Mouse (Mus musculus) stomach, embryonic 14.5 days (tissue): ENCODE data around the gene Pemt. TPM values are rescaled to one million over a fixed set of nuclear protein-coding genes. Genes with fewer than 3 reads are reported as not detected.
A peak's percentile ranks its signal among the peaks of the same experiment; 100 is the strongest.

Experiments used
- ATAC-seq: fragments of 200-750 bp; cut with Nextera tagmentation; 2 replicates; pipeline ENCODE4 v1.8.0; 2017; ENCODE audit warnings: low read depth, moderate TSS enrichment; ENCODE audit not compliant: insufficient number of reproducible peaks, insufficient read depth, low FRiP score
- H3K27ac ChIP-seq: fragments of 300-500 bp; sonication (generic); 2 replicates; pipeline ENCODE4 v1.5.1; 2014; ENCODE audit warnings: mild to moderate bottlenecking, low read length, moderate library complexity, mixed read lengths
- H3K27me3 ChIP-seq: fragments of 300-500 bp; sonication (generic); 2 replicates; pipeline ENCODE4 v1.6.1; 2014; ENCODE audit warnings: low read length, control low read depth, mixed read lengths; ENCODE audit not compliant: control insufficient read depth, insufficient read depth
- H3K36me3 ChIP-seq: fragments of 300-500 bp; sonication (generic); 2 replicates; pipeline ENCODE4 v1.6.1; 2014; ENCODE audit warnings: mild to moderate bottlenecking, control low read depth, low read length, moderate library complexity, mixed read lengths; ENCODE audit not compliant: control insufficient read depth, insufficient read depth
- H3K4me1 ChIP-seq: fragments of 300-500 bp; sonication (generic); 2 replicates; pipeline ENCODE4 v1.6.1; 2014; ENCODE audit warnings: low read length, control low read depth, mixed read lengths; ENCODE audit not compliant: control insufficient read depth, insufficient read depth
- H3K4me2 ChIP-seq: fragments of 300-500 bp; sonication (generic); replicated peaks from 2 replicates; pipeline ENCODE4 v1.6.1; 2014; ENCODE audit warnings: low read depth, low read length, control low read depth
- H3K4me3 ChIP-seq: fragments of 300-500 bp; sonication (generic); 2 replicates; pipeline ENCODE4 v1.5.1; 2014; ENCODE audit warnings: low read depth, low read length, control low read depth
- H3K9ac ChIP-seq: fragments of 300-500 bp; sonication (generic); replicated peaks from 2 replicates; pipeline ENCODE4 v1.6.1; 2014; ENCODE audit warnings: low read depth, mild to moderate bottlenecking, control low read depth, low read length, moderate library complexity, mixed read lengths
- H3K9me3 ChIP-seq: fragments of 300-500 bp; sonication (generic); 2 replicates; pipeline ENCODE4 v1.6.1; 2016; ENCODE audit warnings: low read depth, low read length, control low read depth; ENCODE audit not compliant: control insufficient read depth
- WGBS: fragments of 180-500 bp; shearing (Covaris S2); extraction: QIAGEN DNeasy Blood & Tissue Kit; methylation state at CpG from one replicate; pipeline ENCODE4 v1.1.7; 2014; 5-methylcytosine and 5-hydroxymethylcytosine counted together
- polyA plus RNA-seq: library from polyadenylated mRNA; unstranded; fragments of >200 nt; fragmentation: Nextera tagmentation; extraction: Ambion mirVana; gene quantifications from 2 replicates; pipeline ENCODE4 v1.2.1, GENCODE M21; 2014

The Pemt gene
- polyA plus RNA-seq, 1 experiment from 2014 or later, result 6.7 TPM

GRCm38 (mm10) chr11:59971691-59972090 lies 74.6 kb downstream of the Pemt start:
- no peaks in the 10 kb centered on the region for H3K36me3 ChIP-seq
- H3K27ac ChIP-seq, result no peak overlapping the region
- 55% methylated on average over 2 of the region's 2 CpGs for WGBS
- H3K9ac ChIP-seq, result no peak overlapping the region
- H3K4me2 ChIP-seq, result no peak overlapping the region
- no peak for ATAC-seq
- H3K4me1 ChIP-seq, result no peaks in the 10 kb centered on the region
- no peak overlapping the region for H3K4me3 ChIP-seq
- H3K27me3 ChIP-seq, result no peaks in the 10 kb centered on the region
- no peaks in the 10 kb centered on the region for H3K9me3 ChIP-seq

GRCm38 (mm10) chr11:59970780-59971179 lies 75.5 kb downstream of the Pemt start:
- H3K4me2 ChIP-seq, result no peak overlapping the region
- H3K27ac ChIP-seq, result no peak overlapping the region
- WGBS, result 63% methylated on average over 5 of the region's 5 CpGs

GRCm38 (mm10) chr11:59967765-59968164 lies 78.5 kb downstream of the Pemt start:
- Histone ChIP-seq H3K36me3 (no peaks in the 10 kb centered on the region), H3K4me1 (peaks cover 18% of the 10 kb centered on the region; the same call in 1 of the 2 replicates), H3K27me3 (peaks cover 4% of the 10 kb centered on the region; the same call in 1 of the 2 replicates), H3K4me2 (no peak overlapping the region), H3K4me3 (no peak overlapping the region), H3K9ac (no peak overlapping the region), H3K27ac (no peak overlapping the region), H3K9me3 (no peaks in the 10 kb centered on the region)
- no peak for ATAC-seq
- WGBS, result 100% methylated on average over 1 of the region's 1 CpGs

More at GRCm38 (mm10) chr11:59970780-59971179, 75.5 kb downstream of the Pemt start:
- Histone ChIP-seq H3K9me3 (no peaks in the 10 kb centered on the region), H3K4me1 (peaks cover 7% of the 10 kb centered on the region; the same call in 1 of the 2 replicates), H3K9ac (no peak overlapping the region), H3K27me3 (no peaks in the 10 kb centered on the region), H3K4me3 (no peak overlapping the region), H3K36me3 (no peaks in the 10 kb centered on the region)
- ATAC-seq, result no peak

GRCm38 (mm10) chr11:59966102-59966483 lies 80.2 kb downstream of the Pemt start:
- peaks cover 10% of the 10 kb centered on the region for H3K36me3 ChIP-seq
- no peak overlapping the region for H3K4me3 ChIP-seq
- H3K27ac ChIP-seq, result no peak overlapping the region
- ATAC-seq, result no peak
- H3K27me3 ChIP-seq, result peaks cover 4% of the 10 kb centered on the region; the same call in 1 of the 2 replicates
- H3K4me2 ChIP-seq, result no peak overlapping the region
- no peaks in the 10 kb centered on the region for H3K9me3 ChIP-seq
- no peak overlapping the region for H3K9ac ChIP-seq
- WGBS, result 44% methylated on average over 4 of the region's 4 CpGs
- peaks cover 18% of the 10 kb centered on the region; the same call in 1 of the 2 replicates for H3K4me1 ChIP-seq

DNA sequence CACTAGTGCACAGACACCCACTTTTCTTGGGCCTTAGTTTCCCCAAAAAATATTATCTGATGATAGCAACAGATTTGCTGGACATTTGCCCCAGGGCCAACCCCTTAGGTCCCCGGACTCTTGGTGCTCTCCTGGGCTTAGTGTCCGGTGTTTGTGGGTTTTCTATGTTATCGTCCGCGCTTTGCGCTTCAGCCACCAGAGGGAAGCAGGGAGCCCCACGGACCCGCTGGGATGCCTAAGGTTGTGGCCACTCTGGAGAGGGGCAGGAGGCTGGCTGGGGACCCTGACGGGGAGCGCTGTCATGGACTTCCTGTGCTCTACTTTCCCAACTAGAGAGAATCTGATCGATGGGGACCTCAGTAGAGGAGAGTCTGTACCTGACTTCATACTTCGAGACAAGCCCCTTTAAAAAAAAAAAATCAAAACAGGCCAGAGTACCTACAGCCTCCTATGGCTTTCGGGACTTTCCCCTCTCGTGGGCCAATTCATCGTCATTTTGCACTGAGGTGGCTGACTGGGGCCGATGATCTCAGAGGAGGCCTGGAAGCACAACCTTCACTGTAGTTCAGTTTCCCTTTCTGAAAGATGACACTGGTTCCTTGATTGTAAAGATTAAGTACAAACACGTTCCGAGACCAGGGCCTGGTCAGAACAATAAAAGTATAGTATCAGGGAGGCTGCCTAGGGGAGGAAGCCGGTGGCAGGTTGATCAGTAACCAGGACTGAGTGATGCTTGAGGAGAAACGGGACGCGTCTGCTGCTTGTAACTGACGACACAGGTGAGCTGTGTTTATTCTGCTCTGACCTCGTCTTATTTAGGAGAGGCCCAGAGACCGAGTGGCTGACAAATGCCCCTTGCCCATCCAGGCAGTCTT lies 80.8 kb downstream of the Pemt start:
- WGBS, result 18% methylated on average over 25 of the region's 25 CpGs
- peak; percentile 68; the same call in 1 of the 2 replicates for ATAC-seq
- peak overlapping the region; percentile 40 for H3K4me3 ChIP-seq
- H3K27ac ChIP-seq, result peak overlapping the region; percentile 44; the same call in 1 of the 2 replicates
- H3K4me1 ChIP-seq, result peaks cover 18% of the 10 kb centered on the region; the same call in 1 of the 2 replicates
- H3K9me3 ChIP-seq, result no peaks in the 10 kb centered on the region
- peak overlapping the region; percentile 34 for H3K9ac ChIP-seq
- peaks cover 4% of the 10 kb centered on the region; the same call in 1 of the 2 replicates for H3K27me3 ChIP-seq
- peaks cover 16% of the 10 kb centered on the region for H3K36me3 ChIP-seq
- peak overlapping the region; percentile 88 for H3K4me2 ChIP-seq

DNA sequence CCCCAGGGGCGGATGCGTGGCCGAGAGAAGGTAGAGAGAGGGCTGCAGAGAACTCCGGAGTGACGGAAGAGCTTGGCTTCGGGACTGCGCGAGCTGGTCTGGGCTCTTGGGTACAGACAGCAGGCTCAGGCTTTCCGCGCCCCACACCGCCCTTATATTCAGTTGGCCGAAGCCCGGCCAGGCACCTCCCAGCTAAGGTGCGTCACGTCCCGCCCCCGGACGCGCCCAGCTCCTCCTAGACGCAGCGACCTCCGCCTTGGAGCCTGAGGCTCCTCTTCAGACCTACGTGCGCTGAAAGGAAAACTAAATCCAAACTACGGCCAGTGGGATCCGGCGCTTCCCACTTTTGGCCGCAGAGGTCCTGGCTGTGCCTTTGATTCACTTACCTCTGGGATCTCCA lies 81.5 kb downstream of the Pemt start, which contains the start of gene Rasd1:
Gene Rasd1 (minus strand): TSS at position 127 of the 400 bp plus-strand sequence.
- H3K4me2 ChIP-seq, result peak within 1 kb of the TSS; percentile 88

GRCm38 (mm10) chr11:59964163-59964758 lies 82.0 kb downstream of the Pemt start:
- WGBS, result 1% methylated on average over 33 of the region's 33 CpGs
- peaks cover 4% of the 10 kb centered on the region; the same call in 1 of the 2 replicates for H3K27me3 ChIP-seq
- no peaks in the 10 kb centered on the region for H3K9me3 ChIP-seq
- peak overlapping the region; percentile 34; the same call in 1 of the 2 replicates for H3K9ac ChIP-seq
- peaks cover 18% of the 10 kb centered on the region; the same call in 1 of the 2 replicates for H3K4me1 ChIP-seq
- H3K4me3 ChIP-seq, result peak overlapping the region; percentile 40
- no peak overlapping the region for H3K27ac ChIP-seq
- ATAC-seq, result no peak
- H3K36me3 ChIP-seq, result peaks cover 17% of the 10 kb centered on the region
- H3K4me2 ChIP-seq, result peak overlapping the region; percentile 88

More for the DNA sequence above, 81.5 kb downstream of the Pemt start, which contains the start of gene Rasd1:
- peak; percentile 89 for ATAC-seq
- Histone ChIP-seq H3K9me3 (no peaks in the 10 kb centered on the region), H3K9ac (peak within 1 kb of the TSS; percentile 34), H3K4me1 (peaks cover 18% of the 10 kb centered on the region; the same call in 1 of the 2 replicates), H3K27ac (peak within 1 kb of the TSS; percentile 44; the same call in 1 of the 2 replicates), H3K27me3 (peaks cover 4% of the 10 kb centered on the region; the same call in 1 of the 2 replicates), H3K4me3 (peak within 1 kb of the TSS; percentile 40), H3K36me3 (peaks cover 17% of the 10 kb centered on the region)
- WGBS, result under 1% methylated on average over 28 of the region's 28 CpGs
